Mouse (Mus musculus) liver, adult 2 months (tissue): Measurements from ENCODE around the gene Camkv.

Source experiments
- CTCF ChIP-seq: fragments of 200-500 bp; IDR thresholded peaks from 2 replicates; pipeline ENCODE4 v1.5.1; 2011; ENCODE audit warnings: low read depth, low read length, control low read depth
- POLR2A ChIP-seq: fragments of 200-500 bp; IDR thresholded peaks from 2 replicates; pipeline ENCODE4 v1.6.1; 2011; ENCODE audit warnings: low read length, control low read depth; ENCODE audit not compliant: insufficient read depth; ENCODE audit errors: extremely low read depth

- no peak for TF ChIP-seq POLR2A
- TF ChIP-seq CTCF: no peak
These were observed 52.5 kb downstream of the Camkv start for GRCm38 (mm10) chr9:107987950-107988349.
